Mouse (Mus musculus) kidney, adult 18-20 months (tissue): ENCODE results near the gene Krtap29-1.

Experiments used
- DNase-seq: peaks from one replicate; pipeline ENCODE4 v3.0.0; 2021

Krtap29-1 gene

GRCm38 (mm10) chr11:99937751-99938264 lies 41.0 kb downstream of the Krtap29-1 start:
- no peak for DNase-seq

GRCm38 (mm10) chr11:99935991-99936390 lies 42.9 kb downstream of the Krtap29-1 start, which contains the start of gene Krtap31-2:
Gene Krtap31-2 (plus strand): TSS chr11:99936291.
- DNase-seq: no peak
